Mouse (Mus musculus) myocyte (in vitro differentiated cells): ENCODE results near the gene Atxn1l. TPM values are rescaled to one million over a fixed set of nuclear protein-coding genes. Genes with fewer than 3 reads are reported as not detected.
"Not testable (repeated sequence)": the region's sequence is repeated elsewhere in the genome, so short reads cannot be mapped to it uniquely, and the experiment has no call there.

Experiments used
- H3K27me3 ChIP-seq: one replicate; pipeline ENCODE4 v1.6.1; 2011; ENCODE audit not compliant: control insufficient read depth, insufficient read depth, insufficient read length
- H3K36me3 ChIP-seq: one replicate; pipeline ENCODE4 v1.6.1; 2011; ENCODE audit not compliant: control insufficient read depth, insufficient read depth
- H3K4me2 ChIP-seq: one replicate; pipeline ENCODE4 v1.6.1; 2011; ENCODE audit warnings: low read depth, control low read depth
- H3K4me3 ChIP-seq: one replicate; pipeline ENCODE4 v1.5.1; 2011; ENCODE audit warnings: mild to moderate bottlenecking, control low read depth, moderate library complexity
- H3K79me2 ChIP-seq: one replicate; pipeline ENCODE4 v1.6.1; 2011; ENCODE audit not compliant: control insufficient read depth, insufficient read depth
- H3ac ChIP-seq: one replicate; pipeline ENCODE4 v1.6.1; 2011; ENCODE audit not compliant: control insufficient read depth, insufficient read length
- CEBPB ChIP-seq: IDR thresholded peaks from 2 replicates; pipeline ENCODE4 v1.6.1; 2011; ENCODE audit warnings: mild to moderate bottlenecking, moderate library complexity; ENCODE audit not compliant: poor library complexity, insufficient read depth, severe bottlenecking
- E2F4 ChIP-seq: IDR thresholded peaks from one replicate; pipeline ENCODE4 v1.6.1; 2011; ENCODE audit warnings: mild to moderate bottlenecking, control low read depth, moderate library complexity; ENCODE audit not compliant: insufficient read depth
- MAX ChIP-seq: IDR thresholded peaks from one replicate; pipeline ENCODE4 v1.6.1; 2011; ENCODE audit warnings: low read depth, mild to moderate bottlenecking, control low read depth
- MYOD1 ChIP-seq, 3 experiments: IDR thresholded peaks; one replicate each; pipeline ENCODE4 v1.6.1; 2011; ENCODE audit warnings: control low read depth in 2 of 3, low read depth in 2 of 3, mild to moderate bottlenecking in 2 of 3, moderate library complexity in 1 of 3; ENCODE audit not compliant: insufficient read length in 2 of 3, control insufficient read depth in 1 of 3
- MYOG ChIP-seq, 3 experiments: IDR thresholded peaks; one replicate each; pipeline ENCODE4 v1.6.1; 2011; ENCODE audit warnings: control low read depth in 2 of 3, low read depth in 2 of 3, mild to moderate bottlenecking in 2 of 3; ENCODE audit not compliant: insufficient read length in 2 of 3, control insufficient read depth in 1 of 3, insufficient read depth in 1 of 3
- POLR2A ChIP-seq: IDR thresholded peaks from one replicate; pipeline ENCODE4 v1.6.1; 2011; ENCODE audit warnings: low read depth, mild to moderate bottlenecking, control low read depth, moderate library complexity; ENCODE audit not compliant: insufficient read length
- POLR2AphosphoS2 ChIP-seq: IDR thresholded peaks from one replicate; pipeline ENCODE4 v1.6.1; 2011; ENCODE audit warnings: low read depth, control low read depth; ENCODE audit not compliant: insufficient read length
- REST ChIP-seq: IDR thresholded peaks from one replicate; pipeline ENCODE4 v1.6.1; 2011; ENCODE audit warnings: mild to moderate bottlenecking, control low read depth, moderate library complexity; ENCODE audit not compliant: insufficient read depth, insufficient read length
- SRF ChIP-seq: IDR thresholded peaks from one replicate; pipeline ENCODE4 v1.6.1; 2011; ENCODE audit warnings: low read depth; ENCODE audit not compliant: control insufficient read depth, insufficient read length
- TCF12 ChIP-seq: IDR thresholded peaks from one replicate; pipeline ENCODE4 v1.6.1; 2011; ENCODE audit warnings: mild to moderate bottlenecking, control low read depth; ENCODE audit not compliant: poor library complexity, insufficient read depth, severe bottlenecking
- TCF3 ChIP-seq: IDR thresholded peaks from one replicate; pipeline ENCODE4 v1.6.1; 2011; ENCODE audit warnings: low read depth, control low read depth; ENCODE audit not compliant: insufficient read length
- USF1 ChIP-seq: IDR thresholded peaks from one replicate; pipeline ENCODE4 v1.6.1; 2011; ENCODE audit warnings: low read depth, mild to moderate bottlenecking, control low read depth, moderate library complexity
- polyA plus RNA-seq: library from polyadenylated mRNA; unstranded; fragments of >200 nt; fragmentation: generic; extraction: Trizol; gene quantifications from one replicate; pipeline ENCODE4 v1.2.1, GENCODE M21; 2012; ENCODE audit warnings: missing spikeins

Atxn1l gene
- polyA plus RNA-seq, 1 experiment: 11.0 TPM

DNA sequence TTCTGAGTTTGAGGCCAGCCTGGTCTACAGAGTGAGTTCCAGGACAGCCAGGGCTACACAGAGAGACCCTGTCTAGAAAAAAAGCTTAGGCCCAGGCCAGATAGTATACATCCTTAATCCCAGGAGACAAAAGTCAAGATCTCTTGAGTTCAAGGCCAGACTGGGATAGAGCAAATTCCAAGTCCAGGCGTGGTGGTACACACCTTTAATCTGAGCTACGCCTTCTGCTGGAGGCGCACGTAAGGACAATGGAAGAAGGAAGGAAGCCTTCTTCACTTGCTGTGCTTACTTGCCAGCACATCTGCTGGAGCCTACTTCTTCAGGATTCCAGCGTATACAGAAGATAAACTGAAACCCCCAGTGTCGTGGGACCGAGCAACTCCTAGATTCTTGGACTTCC lies 21.9 kb upstream of the Atxn1l start:
- no peak for TF ChIP-seq TCF3
- no peak for TF ChIP-seq POLR2A
- Histone ChIP-seq H3K27me3 (no peaks in the 10 kb centered on the region), H3K4me3 (no peak overlapping the region), H3ac (no peak overlapping the region), H3K36me3 (no peaks in the 10 kb centered on the region), H3K79me2 (no peaks in the 10 kb centered on the region), H3K4me2 (no peak overlapping the region)

GRCm38 (mm10) chr8:109756849-109757248 lies 19.3 kb upstream of the Atxn1l start:
- Histone ChIP-seq H3K79me2 (no peaks in the 10 kb centered on the region), H3K4me3 (no peak overlapping the region), H3ac (no peak overlapping the region), H3K27me3 (no peaks in the 10 kb centered on the region), H3K36me3 (no peaks in the 10 kb centered on the region), H3K4me2 (no peak overlapping the region)
- TF ChIP-seq TCF12 (no peak), E2F4 (no peak), MYOD1 (IDR thresholded peaks at IDR 0.05; ENCODE audit: control insufficient read depth in 1 of 3, insufficient read length in 2 of 3, low read depth in 2 of 3) (no peak), REST (no peak), MYOG (IDR thresholded peaks at IDR 0.05; ENCODE audit: control insufficient read depth in 1 of 3, insufficient read depth in 1 of 3, insufficient read length in 2 of 3, low read depth in 2 of 3) (no peak), POLR2A (no peak), MAX (no peak), POLR2AphosphoS2 (no peak), SRF (no peak), USF1 (no peak), TCF3 (no peak), CEBPB (no peak)

- not testable (repeated sequence) for H3K79me2 ChIP-seq, H3K27me3 ChIP-seq, H3ac ChIP-seq, H3K4me3 ChIP-seq, H3K4me2 ChIP-seq, H3K36me3 ChIP-seq
Observed at GRCm38 (mm10) chr8:109755554-109755953, 18.0 kb upstream of the Atxn1l start.

GRCm38 (mm10) chr8:109754696-109755095 lies 17.2 kb upstream of the Atxn1l start:
- no peaks in the 10 kb centered on the region for H3K79me2 ChIP-seq

DNA sequence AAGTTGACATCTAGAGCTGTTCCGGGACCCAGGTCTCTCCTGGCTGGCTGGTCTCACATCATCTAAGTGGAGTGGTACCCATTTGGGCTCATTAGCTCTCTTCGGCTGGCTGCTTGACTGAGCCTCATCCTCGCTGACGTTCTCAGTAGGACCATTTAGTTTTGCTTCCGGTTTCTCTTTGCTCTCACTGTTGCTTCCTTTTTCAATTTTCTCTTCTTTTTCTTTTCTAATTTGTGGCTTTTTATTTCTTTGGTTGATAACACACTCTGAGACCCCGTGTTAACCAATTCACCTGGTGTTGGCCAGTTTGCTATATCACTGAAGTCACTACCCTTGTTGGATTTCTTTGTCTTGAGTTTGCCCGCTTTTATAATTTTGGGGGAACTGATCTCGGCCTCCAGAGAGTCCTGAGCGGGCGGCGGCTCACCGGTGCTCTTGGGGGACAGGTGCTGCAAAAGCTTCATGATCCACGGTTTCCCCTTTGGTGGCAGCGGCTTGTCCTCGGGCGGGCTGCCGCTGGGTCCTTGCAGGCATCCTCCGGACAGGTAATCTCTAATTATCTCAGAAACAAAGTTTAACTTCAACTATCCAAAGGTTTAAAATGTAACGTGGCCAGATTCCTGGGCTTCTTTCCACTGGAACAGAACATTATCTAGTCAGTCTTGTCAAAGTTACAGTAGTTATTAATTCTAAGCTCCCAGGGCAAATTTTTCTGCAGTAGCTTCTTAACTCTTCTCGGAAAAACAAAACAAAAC lies 14.4 kb upstream of the Atxn1l start:
- Histone ChIP-seq H3K79me2 (no peaks in the 10 kb centered on the region), H3K4me3 (no peak overlapping the region), H3K4me2 (no peak overlapping the region), H3ac (no peak overlapping the region), H3K36me3 (no peaks in the 10 kb centered on the region), H3K27me3 (no peaks in the 10 kb centered on the region)
- TF ChIP-seq POLR2AphosphoS2 (no peak), SRF (no peak), E2F4 (no peak), TCF3 (no peak), TCF12 (no peak), MAX (no peak), REST (no peak), MYOD1 (IDR thresholded peaks at IDR 0.05; ENCODE audit: control insufficient read depth in 1 of 3, insufficient read length in 2 of 3, low read depth in 2 of 3) (no peak), CEBPB (no peak), USF1 (no peak), MYOG (IDR thresholded peaks at IDR 0.05; ENCODE audit: control insufficient read depth in 1 of 3, insufficient read depth in 1 of 3, insufficient read length in 2 of 3, low read depth in 2 of 3) (no peak), POLR2A (no peak)

More at GRCm38 (mm10) chr8:109754696-109755095, 17.2 kb upstream of the Atxn1l start:
- H3K27me3 ChIP-seq: no peaks in the 10 kb centered on the region
- no peak overlapping the region for H3K4me3 ChIP-seq
- H3ac ChIP-seq: no peak overlapping the region
- H3K36me3 ChIP-seq: no peaks in the 10 kb centered on the region
- no peak overlapping the region for H3K4me2 ChIP-seq
- TF ChIP-seq POLR2A: no peak
- TF ChIP-seq MAX: no peak
- TF ChIP-seq CEBPB: no peak
- TF ChIP-seq E2F4: no peak
- TF ChIP-seq MYOG (IDR thresholded peaks at IDR 0.05; ENCODE audit: control insufficient read depth in 1 of 3, insufficient read depth in 1 of 3, insufficient read length in 2 of 3, low read depth in 2 of 3): no peak
- TF ChIP-seq MYOD1 (IDR thresholded peaks at IDR 0.05; ENCODE audit: control insufficient read depth in 1 of 3, insufficient read length in 2 of 3, low read depth in 2 of 3): no peak
- no peak for TF ChIP-seq TCF3
